Mouse (Mus musculus): Measurements from ENCODE around the gene Fer.
A peak's percentile ranks its signal among the peaks of the same experiment; 100 is the strongest.

The Fer gene

DNA sequence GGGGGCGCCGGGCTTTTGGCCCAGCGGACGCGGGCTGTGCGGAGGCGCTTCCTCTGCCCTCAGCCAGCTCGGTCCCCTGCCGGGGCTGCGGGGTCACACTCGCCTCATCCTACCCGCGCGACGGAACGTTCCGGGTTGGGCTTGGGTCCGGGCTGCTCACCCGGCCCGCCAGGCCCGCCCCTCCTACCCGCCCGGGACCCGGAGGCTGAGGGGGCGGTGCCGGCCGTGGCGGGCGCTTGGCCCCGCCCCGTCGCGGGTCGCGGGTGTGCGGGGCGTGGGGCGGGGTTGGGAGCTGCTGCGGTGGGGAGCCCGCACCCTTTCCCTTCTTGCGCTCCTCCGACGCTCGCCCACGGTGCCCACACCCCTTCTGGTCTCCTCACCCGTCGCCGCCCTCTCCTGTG, 1.3 kb downstream of the Fer start:
- peak; percentile 44 for DNase-seq (ENCODE audit: low spot score)

GRCm38 (mm10) chr17:63871773-63872172, 8.9 kb downstream of the Fer start:
- DNase-seq (ENCODE audit: low spot score): no peak

- no peak for DNase-seq (ENCODE audit: low spot score)
Measured at GRCm38 (mm10) chr17:63878889-63879288, 16.0 kb downstream of the Fer start.

- peak; percentile 61 for DNase-seq (ENCODE audit: low spot score)
Measured at GRCm38 (mm10) chr17:63880009-63880408, 17.1 kb downstream of the Fer start.

DNA sequence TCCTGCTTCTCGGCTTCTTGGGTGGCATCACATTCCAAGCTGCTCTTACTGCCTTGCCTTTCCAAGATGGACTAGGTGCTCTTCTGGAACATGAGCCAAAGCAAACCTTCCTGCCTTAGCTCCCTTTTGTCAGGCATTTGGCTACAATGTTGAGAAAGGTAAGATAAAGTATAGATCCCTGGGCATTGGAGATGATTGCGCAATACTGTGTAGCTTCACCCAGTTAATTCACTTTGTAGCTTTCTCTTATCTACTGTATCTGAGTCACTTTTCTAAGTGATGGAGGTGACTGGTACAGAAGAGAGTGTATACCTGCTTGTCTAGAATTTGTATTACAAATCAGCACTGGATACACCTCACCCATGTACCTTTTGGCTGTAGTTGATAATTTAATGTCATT, 24.1 kb downstream of the Fer start:
- no peak for DNase-seq (ENCODE audit: low spot score)

- peak; percentile 50 for DNase-seq (ENCODE audit: low spot score)
Measured at GRCm38 (mm10) chr17:63890611-63891010, 27.7 kb downstream of the Fer start.

DNA sequence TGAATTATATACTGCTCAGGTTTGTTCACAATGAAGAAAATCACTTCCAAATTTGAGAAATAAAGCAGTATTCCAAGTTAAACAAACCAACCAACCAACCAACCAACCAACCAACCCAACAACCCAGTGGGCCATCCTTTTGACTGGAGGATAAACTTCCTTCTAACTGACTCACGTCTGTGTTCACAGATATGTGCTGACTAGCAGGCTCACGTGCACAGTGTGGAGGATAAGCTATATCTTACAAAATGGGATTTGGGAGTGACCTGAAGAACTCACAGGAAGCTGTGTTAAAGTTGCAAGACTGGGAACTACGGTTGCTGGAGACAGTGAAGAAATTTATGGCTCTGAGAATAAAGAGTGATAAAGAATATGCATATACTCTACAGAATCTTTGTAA, 33.0 kb downstream of the Fer start:
- DNase-seq (ENCODE audit: low spot score): no peak

DNA sequence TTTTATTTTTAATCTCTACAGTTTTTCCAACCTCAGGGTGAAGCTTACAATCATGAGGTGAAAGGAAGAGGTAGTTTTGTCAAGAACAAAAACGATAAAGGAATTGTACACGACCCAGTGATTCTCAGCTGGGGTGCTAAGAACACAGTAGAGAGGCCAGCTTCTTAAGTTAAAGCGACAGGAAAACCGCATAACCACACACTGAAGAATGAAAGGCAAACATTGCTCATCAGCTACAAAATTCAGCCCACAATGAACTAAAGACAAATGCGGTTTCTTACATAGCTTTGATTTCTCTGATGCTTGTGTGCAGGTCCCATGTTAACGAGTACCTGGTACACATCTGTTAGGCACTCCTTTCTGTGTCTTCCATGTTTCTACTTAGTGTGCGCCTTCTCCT, 34.2 kb downstream of the Fer start:
- DNase-seq (ENCODE audit: low spot score): no peak

GRCm38 (mm10) chr17:63909297-63909696, 46.4 kb downstream of the Fer start:
- DNase-seq (ENCODE audit: low spot score): peak; percentile 9

DNA sequence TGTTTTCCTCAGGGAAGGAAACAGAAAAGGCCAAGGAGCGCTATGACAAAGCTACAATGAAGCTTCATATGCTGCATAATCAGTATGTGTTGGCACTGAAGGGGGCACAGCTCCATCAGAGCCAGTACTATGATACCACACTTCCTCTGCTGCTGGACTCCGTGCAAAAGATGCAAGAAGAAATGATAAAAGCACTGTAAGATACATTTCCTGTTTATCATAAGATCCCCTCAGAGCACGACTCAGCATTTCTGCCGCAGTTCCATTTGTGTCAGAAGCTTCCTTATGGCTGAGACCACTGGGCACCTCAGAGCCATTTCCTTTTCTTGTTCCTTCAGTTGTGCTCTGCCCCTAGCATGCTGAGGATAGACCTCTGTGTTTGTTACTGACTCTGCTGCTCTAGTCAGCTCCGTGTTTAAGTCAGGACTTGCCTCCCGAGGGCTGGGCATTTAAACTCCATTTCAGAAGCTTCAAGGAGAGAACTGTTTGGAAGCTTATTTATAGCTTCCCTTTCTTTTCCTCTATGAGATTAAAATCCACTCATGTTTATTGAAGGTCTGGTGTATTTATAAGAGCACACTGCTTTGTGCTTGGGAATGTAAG, 58.8 kb downstream of the Fer start:
- DNase-seq (ENCODE audit: low spot score): no peak

DNA sequence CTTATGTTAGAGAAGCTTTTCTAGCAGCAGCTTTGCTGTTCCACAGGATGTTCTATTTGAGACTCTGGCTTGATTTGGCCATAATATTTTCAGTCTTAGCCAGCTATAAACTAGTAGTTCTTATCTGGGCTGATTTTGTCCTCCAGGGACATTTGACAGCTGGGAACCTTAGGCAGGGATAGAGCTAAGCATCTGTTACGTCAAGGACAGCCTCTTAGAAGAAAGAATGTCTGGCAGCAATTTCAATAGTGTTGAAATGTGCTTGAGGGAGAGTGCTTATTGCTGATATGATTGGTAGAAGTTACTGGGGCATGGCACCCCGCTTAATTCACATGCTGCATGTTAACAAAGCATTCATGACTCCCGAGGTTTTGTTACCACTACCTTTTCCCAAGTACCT, 62.7 kb downstream of the Fer start:
- peak; percentile 9 for DNase-seq (ENCODE audit: low spot score)

GRCm38 (mm10) chr17:63930634-63931033, 67.8 kb downstream of the Fer start:
- DNase-seq (ENCODE audit: low spot score): no peak

DNA sequence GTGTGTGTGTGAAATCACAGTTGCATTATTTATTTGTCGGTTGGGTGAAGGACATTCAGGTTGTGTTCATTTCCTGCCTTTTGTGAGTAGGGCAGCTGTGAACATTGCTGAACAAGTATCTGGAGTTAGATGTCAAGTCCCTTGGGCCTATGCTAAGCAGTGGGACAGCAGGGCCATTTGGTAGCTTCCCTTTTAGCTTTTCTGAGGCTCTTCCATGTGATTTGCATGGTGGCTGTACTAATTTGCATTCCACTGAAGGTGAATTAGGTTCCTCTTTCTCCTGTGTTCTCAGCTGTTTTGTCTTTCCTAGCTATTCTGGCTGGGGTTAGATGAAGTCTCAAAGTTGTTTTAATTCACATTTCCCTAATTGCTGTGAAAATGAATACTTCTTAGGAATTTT, 68.7 kb downstream of the Fer start:
- DNase-seq (ENCODE audit: low spot score): no peak

DNA sequence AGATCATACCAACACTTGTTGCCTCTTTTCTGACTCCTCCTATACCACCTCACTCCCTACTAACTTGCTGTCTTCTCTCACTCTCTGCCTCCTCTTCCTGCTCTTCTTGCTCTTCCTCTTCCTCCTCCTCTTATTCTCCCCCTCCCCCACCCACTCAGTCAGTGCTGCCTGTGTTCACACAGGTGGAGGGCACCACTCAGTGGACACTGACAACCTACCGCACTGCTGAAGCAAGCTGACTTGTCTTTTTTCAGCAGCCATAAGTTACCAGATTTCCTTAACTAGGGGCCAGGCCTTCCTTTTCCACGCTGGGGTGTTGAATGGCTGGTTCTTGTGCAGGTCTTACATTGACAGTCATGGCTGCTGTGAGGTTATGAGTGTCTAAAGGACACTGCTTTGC, 72.5 kb downstream of the Fer start:
- DNase-seq (ENCODE audit: low spot score): no peak

- DNase-seq (ENCODE audit: low spot score): no peak
Measured at GRCm38 (mm10) chr17:63937886-63938285, 75.0 kb downstream of the Fer start.

DNA sequence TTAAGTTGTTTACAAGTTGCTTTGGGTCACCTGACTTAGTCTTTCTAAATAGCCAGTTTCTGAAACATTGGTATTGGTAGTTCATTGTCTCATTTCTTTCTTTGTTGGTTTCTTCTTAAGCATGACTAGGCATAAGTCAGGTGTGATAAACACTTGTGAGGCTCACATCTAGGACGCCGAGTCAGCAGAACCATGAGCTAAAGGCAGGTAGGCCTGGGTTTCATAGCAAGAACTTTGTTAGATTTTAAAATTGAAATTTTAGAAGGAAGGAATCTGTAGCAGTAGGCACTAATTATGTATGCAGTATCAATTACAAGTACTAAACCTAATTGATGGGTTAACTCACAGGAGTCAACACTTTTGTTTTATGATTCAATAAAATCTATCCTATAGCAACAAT, 83.9 kb downstream of the Fer start:
- DNase-seq (ENCODE audit: low spot score): no peak

DNA sequence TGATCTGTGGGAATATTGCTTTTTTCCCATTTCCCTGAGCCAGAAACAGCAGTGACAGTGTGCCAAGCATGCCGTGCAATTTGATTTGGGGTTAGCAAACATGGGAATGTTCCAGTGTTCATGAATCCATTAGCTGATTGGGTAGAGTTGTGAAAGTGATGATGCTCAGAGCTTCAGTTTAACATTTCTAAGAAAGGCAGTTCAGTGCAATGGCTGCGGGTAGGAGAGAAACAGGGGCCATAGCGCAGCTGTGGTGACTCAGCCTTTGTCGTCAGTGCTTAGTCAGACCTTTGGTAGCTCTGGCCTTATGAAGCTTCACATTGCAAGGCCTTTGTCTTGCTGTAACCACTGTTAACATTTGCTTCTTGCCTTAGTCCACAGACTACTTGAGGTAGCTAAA, 85.9 kb downstream of the Fer start:
- peak; percentile 70 for DNase-seq (ENCODE audit: low spot score)

DNA sequence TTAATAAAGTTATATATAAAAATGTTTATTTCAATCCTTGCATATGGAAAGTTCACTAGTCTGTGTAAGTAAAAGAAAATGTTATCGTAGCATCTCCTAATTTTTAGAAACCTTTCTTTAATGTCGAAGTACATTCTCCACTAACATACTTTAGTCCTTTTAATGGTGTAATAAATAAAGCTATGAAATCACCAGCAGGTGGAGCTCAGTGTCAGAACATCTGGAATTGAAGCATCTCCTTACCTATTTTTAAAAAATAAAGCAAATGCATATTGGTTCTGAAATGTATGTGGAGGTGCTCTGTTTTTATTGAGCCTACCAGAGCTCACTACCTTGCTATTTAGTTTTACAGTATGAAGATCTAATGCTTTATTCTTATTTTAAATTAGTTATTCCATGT, 88.6 kb downstream of the Fer start:
- peak; percentile 48 for DNase-seq (ENCODE audit: low spot score)

DNA sequence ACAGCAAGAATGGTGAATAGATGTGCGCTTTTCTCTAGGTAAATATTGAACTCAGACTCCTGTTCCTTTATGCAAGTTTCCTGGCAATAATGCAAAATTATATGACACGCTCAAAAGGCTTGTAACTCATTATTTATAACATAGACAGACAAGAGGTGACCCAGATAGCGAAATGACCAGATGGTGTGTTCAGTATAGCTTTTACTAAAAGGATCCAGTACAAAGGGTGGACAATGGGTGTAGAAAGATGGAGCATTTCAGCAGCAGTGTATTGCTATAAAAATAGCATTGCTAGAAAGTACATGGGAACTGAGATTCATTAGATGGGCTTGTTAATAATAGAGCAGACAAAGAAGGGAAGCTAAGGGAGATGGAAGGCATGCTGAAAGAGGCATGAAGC, 104.2 kb downstream of the Fer start:
- DNase-seq (ENCODE audit: low spot score): no peak

DNA sequence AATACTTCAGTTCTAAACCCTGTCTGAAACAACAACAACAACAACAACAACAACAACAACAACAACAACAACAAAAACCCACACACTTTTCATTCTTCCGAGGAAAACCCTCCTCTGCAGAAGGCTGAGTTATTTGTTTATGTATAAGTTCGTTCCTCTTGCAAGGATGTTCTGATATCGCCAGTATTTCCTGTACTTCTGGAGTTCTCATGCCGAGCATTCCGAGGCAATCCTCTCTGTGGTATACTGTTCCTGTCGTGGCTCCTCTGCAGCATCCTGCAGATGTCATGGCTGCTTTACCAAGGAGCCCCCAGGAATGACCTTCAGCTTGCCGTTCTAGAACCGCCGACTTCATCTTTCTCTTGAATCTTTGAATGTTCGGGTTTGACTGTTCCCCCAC, 106.6 kb downstream of the Fer start:
- DNase-seq (ENCODE audit: low spot score): no peak

DNA sequence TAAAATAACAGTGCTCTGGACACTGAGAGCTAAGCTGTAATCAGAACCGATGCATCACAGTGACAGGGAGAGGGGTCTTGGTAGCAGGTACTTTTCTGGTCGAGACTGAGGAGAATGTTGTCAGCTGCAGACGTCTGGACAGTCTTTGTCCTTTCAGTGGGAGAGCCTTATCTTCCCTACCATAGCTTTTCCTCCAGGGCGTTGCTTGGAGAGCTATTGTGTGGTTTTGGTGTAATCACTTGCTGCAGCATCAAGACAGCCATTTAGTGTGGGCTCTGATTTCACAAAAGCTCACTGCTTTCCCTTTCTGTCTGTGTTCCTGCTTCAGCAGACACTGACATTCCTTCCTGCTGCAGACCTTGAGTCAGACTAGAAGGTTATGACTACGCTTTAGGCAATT, 107.4 kb downstream of the Fer start:
- no peak for DNase-seq (ENCODE audit: low spot score)

DNA sequence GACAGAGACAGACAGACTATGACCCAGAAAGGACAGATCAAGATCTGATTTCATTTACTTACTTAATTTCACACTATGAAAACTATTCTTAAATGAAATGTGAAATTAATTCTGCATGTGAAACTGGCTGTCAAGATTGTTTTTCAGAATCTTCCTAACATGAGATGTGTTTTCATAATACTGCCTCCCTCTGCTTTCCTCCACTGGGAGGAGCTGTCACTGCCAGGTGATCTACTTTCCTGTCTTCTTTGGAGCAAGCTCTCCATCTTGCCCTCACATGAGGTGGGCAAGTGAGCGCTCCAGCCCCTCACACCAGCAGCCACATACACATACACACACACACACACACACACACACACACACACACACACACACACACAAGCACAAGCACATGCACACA, 108.1 kb downstream of the Fer start:
- no peak for DNase-seq (ENCODE audit: low spot score)

DNA sequence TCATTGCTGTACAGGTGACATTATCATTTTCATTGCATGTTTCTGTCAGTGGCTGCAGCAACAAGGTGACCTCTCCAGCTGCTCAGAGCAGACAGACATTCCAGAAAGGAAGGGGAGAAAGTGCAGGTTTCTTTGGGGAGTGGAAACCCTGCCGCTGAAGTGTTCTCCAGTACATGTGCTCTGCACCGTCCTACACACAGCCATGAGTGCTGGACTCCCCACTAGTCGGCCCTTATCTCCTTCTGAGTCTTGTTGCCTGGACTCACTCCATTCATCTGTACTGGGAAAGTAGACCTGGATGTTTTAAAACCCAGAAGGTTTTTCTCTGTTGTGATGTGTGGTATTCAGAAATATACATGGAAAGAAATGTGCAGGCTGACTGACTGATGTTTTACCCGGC, 109.3 kb downstream of the Fer start:
- no peak for DNase-seq (ENCODE audit: low spot score)

GRCm38 (mm10) chr17:63973806-63974205, 110.9 kb downstream of the Fer start:
- no peak for DNase-seq (ENCODE audit: low spot score)

GRCm38 (mm10) chr17:63974253-63974652, 111.4 kb downstream of the Fer start:
- no peak for DNase-seq (ENCODE audit: low spot score)
